Mouse (Mus musculus) midbrain, embryonic 10.5 days (tissue): ENCODE results near the gene Tesc. TPM values are rescaled to one million over a fixed set of nuclear protein-coding genes. Genes with fewer than 3 reads are reported as not detected.

ENCODE experiments used
- DNase-seq: peaks from one replicate; pipeline ENCODE4 v3.0.0-alpha.2; 2017; ENCODE audit warnings: low spot score
- H3K27ac ChIP-seq: fragments of 300-500 bp; sonication (generic); replicated peaks from 2 replicates; pipeline ENCODE4 v1.5.1; 2016; ENCODE audit warnings: mild to moderate bottlenecking
- H3K27me3 ChIP-seq: fragments of 300-500 bp; sonication (generic); 2 replicates; pipeline ENCODE4 v1.6.1; 2016; ENCODE audit warnings: low read depth, mild to moderate bottlenecking; ENCODE audit not compliant: poor library complexity, severe bottlenecking
- H3K36me3 ChIP-seq: fragments of 300-500 bp; sonication (generic); 2 replicates; pipeline ENCODE4 v1.6.1; 2016; ENCODE audit warnings: mild to moderate bottlenecking, moderate library complexity
- H3K4me1 ChIP-seq: fragments of 300-500 bp; sonication (generic); 2 replicates; pipeline ENCODE4 v1.6.1; 2016
- H3K4me3 ChIP-seq: fragments of 300-500 bp; sonication (generic); 2 replicates; pipeline ENCODE4 v1.5.1; 2016; ENCODE audit warnings: mild to moderate bottlenecking, moderate library complexity
- H3K9me3 ChIP-seq: fragments of 300-500 bp; sonication (generic); replicated peaks from 2 replicates; pipeline ENCODE4 v1.6.1; 2016; ENCODE audit warnings: mild to moderate bottlenecking
- WGBS: fragments of 180-500 bp; shearing (Covaris S2); methylation state at CpG from one replicate; pipeline ENCODE4 v1.1.7; 2016; 5-methylcytosine and 5-hydroxymethylcytosine counted together
- polyA plus RNA-seq: library from polyadenylated mRNA; unstranded; fragments of >200 nt; fragmentation: Nextera tagmentation; extraction: Ambion mirVana; gene quantifications from 2 replicates; pipeline ENCODE4 v1.2.1, GENCODE M21; 2016

Gene Tesc
- polyA plus RNA-seq, 1 experiment from 2014 or later, result 0.90 TPM

- no peak for DNase-seq
- 89% methylated on average over 17 of the region's 17 CpGs for WGBS
- Histone ChIP-seq H3K4me1 (peaks cover 6% of the 10 kb centered on the region; the same call in 1 of the 2 replicates), H3K27me3 (no peaks in the 10 kb centered on the region), H3K27ac (0 out of 2 replicates have a peak overlapping the region, but pooled peaks have one; percentile 19), H3K9me3 (no peaks in the 10 kb centered on the region), H3K4me3 (no peak overlapping the region), H3K36me3 (peaks cover 84% of the 10 kb centered on the region)
Observed at GRCm38 (mm10) chr5:118108124-118108793, 80.7 kb downstream of the Tesc start.

DNA sequence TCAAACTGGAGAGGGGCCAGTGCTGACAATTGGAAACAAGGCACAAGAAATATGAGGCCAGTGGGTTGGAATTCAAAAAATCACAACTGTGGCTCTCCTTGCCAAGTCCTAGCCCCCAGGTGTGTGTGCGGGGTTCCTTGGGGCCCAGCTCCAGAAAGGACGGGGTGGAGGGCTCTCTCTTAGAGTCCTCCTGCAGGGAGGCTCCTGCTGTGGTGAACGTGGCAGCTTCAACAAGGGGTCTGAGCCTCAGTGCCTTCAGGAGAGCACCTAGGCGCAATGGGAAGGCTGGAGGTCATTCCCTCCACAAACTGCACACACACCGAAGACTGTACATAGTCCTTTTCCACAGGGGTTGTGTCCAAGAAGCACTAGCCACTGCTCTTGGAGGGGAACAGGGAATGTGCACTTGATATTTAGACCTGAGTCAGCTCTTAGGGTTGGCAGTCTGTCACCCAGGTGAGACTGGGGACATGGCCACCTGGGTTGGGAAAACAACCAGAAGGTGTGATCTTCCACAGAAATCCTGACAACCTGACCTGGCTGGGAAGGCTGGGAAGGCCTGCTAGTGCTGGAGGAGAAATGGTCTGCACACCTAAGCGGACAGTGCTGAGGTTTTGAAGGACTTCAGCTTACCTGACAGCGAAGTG, 81.4 kb downstream of the Tesc start:
- Histone ChIP-seq H3K9me3 (no peaks in the 10 kb centered on the region), H3K4me3 (no peak overlapping the region), H3K27me3 (no peaks in the 10 kb centered on the region), H3K4me1 (peaks cover 6% of the 10 kb centered on the region; the same call in 1 of the 2 replicates), H3K27ac (0 out of 2 replicates have a peak overlapping the region, but pooled peaks have one; percentile 19), H3K36me3 (peaks cover 85% of the 10 kb centered on the region)
- DNase-seq, result no peak
- WGBS, result 89% methylated on average over 7 of the region's 7 CpGs

Other genes starting within 250 kb of the Tesc start
- 0.25 and 0.36 TPM in 2 replicates for gene Nos1, start 246.7 kb upstream of the Tesc start, polyA plus RNA-seq
- 105 and 118 TPM in 2 replicates for gene Fbxo21, start 51.0 kb upstream of the Tesc start, polyA plus RNA-seq
- gene Fbxw8, start 127.7 kb downstream of the Tesc start, polyA plus RNA-seq, result 31.7 and 32.2 TPM in 2 replicates
- 0.06 and 0.10 TPM in 2 replicates for gene Hrk, start 136.9 kb downstream of the Tesc start, polyA plus RNA-seq
- 5.0 and 7.2 TPM in 2 replicates for gene Rnft2, start 217.4 kb downstream of the Tesc start, polyA plus RNA-seq
- 11.3 and 11.7 TPM in 2 replicates for gene 2410131K14Rik, start 217.5 kb downstream of the Tesc start, polyA plus RNA-seq